Mouse (Mus musculus): ENCODE measurements around the gene Olfr564. TPM values are rescaled to one million over a fixed set of nuclear protein-coding genes. Genes with fewer than 3 reads are reported as not detected.

The Olfr564 gene
- polyA plus RNA-seq (2015; fragmentation: Nextera tagmentation; extraction: Ambion mirVana), result not detected in 2 replicates

DNA sequence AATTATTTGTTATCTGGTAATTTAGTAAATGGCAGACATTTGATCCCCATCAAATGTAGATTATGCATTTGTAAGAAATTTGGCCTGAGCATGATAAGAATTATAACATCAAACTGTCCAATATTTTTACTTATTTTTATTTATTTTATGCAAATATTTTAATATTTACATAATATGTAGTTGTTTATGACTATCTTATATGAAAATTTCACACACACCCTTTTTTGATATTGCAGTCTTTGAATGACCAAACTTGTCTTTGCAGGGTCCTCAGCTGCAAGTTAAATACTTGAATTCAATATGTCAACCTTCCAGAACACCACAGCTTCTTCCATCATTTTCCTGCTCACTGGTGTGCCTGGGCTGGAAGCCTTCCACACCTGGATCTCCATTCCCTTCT lies at the start of gene Olfr564:
Gene Olfr564, plus strand, starts transcription at position 301 of the 400 bp plus-strand sequence.
- no peaks in the 10 kb centered on the region for H3K27me3 ChIP-seq
- no peak within 1 kb of the TSS for H3K4me3 ChIP-seq (replicated peaks)
- no peaks in the 10 kb centered on the region for H3K9me3 ChIP-seq (replicated peaks)
- H3K9ac ChIP-seq, result no peak within 1 kb of the TSS
- H3K4me1 ChIP-seq, result no peaks in the 10 kb centered on the region
- no peak for ATAC-seq (replicated peaks; ENCODE audit: low FRiP score)
- H3K27ac ChIP-seq, result no peak within 1 kb of the TSS
- no peak within 1 kb of the TSS for H3K4me2 ChIP-seq
- H3K36me3 ChIP-seq, result no peaks in the 10 kb centered on the region

DNA sequence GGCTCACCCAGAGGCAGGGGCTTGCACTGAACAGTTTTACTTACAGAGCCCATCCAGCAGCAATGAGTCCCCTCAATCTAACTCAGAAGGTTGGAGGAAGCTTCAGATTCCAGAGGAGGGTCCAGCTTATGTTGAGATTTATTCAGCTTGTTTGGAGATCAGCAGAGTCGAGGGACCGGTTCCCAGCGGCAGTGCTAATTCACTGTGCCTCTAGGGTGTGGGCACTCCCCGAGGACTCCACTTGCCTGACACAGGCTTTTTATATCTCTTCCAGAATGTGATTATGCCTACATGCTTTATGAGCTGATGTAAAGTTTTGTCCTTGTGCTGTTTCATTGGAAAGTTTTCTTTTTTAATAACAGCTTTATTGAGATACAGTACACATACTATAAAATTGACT lies 44.0 kb upstream of the Olfr564 start, which contains the start of the genes Olfr560 and Olfr78:
Gene Olfr560, minus strand, starts transcription at position 101 of the 400 bp plus-strand sequence.
Gene Olfr78, minus strand, starts transcription at position 206 of the 400 bp plus-strand sequence.
- 82% methylated on average over 4 of the region's 4 CpGs for WGBS

DNA sequence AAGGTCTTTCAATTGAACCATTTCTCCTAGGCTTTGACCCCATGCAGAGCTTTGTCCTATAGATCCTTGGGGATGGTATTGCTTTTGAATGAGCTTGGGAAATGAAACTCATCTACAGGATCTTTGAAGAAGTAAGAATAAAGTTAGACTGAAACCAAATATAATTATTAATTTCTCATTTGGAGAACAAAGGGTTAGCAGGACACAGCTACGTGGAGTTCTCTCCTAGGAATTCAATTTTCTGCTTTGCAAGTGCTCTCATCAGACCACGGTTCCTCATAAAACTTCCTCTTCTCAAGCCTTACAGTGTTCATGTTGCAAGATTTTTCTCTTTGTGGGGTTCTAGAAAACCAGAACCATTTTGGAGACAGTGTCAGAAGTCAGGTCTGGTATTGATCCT lies 32.4 kb upstream of the Olfr564 start, which contains the start of gene Olfr561:
Gene Olfr561, plus strand, starts transcription at position 301 of the 400 bp plus-strand sequence.
- no peaks in the 10 kb centered on the region for H3K27me3 ChIP-seq
- ATAC-seq (replicated peaks; ENCODE audit: low FRiP score), result no peak
- H3K4me2 ChIP-seq, result no peak within 1 kb of the TSS
- 68% methylated on average over 2 of the region's 2 CpGs for WGBS
- H3K4me1 ChIP-seq, result no peaks in the 10 kb centered on the region
- H3K9ac ChIP-seq, result no peak within 1 kb of the TSS
- no peak within 1 kb of the TSS for H3K27ac ChIP-seq
- no peak within 1 kb of the TSS for H3K4me3 ChIP-seq (replicated peaks)
- H3K9me3 ChIP-seq (replicated peaks), result no peaks in the 10 kb centered on the region
- H3K36me3 ChIP-seq, result no peaks in the 10 kb centered on the region

More for the DNA sequence above, 44.0 kb upstream of the Olfr564 start, which contains the start of the genes Olfr560 and Olfr78:
- ATAC-seq (replicated peaks; ENCODE audit: low FRiP score), result no peak
- Histone ChIP-seq H3K27ac (no peak within 1 kb of the TSS), H3K4me2 (no peak within 1 kb of the TSS), H3K4me1 (no peaks in the 10 kb centered on the region), H3K27me3 (no peaks in the 10 kb centered on the region), H3K9me3 (replicated peaks) (no peaks in the 10 kb centered on the region), H3K9ac (no peak within 1 kb of the TSS), H3K4me3 (replicated peaks) (no peak within 1 kb of the TSS), H3K36me3 (no peaks in the 10 kb centered on the region)

Other genes starting within 250 kb of the Olfr564 start
- 0.17 and 0.44 TPM in 2 replicates for gene Trim21, start 238.0 kb upstream of the Olfr564 start, polyA plus RNA-seq (2015; fragmentation: Nextera tagmentation; extraction: Ambion mirVana)
- gene Olfr550, start 232.0 kb upstream of the Olfr564 start, polyA plus RNA-seq (2015; fragmentation: Nextera tagmentation; extraction: Ambion mirVana), result not detected in 2 replicates
- not detected in 2 replicates for gene Olfr551, start 211.6 kb upstream of the Olfr564 start, polyA plus RNA-seq (2015; fragmentation: Nextera tagmentation; extraction: Ambion mirVana)
- not detected in 2 replicates for gene Olfr552, start 205.7 kb upstream of the Olfr564 start, polyA plus RNA-seq (2015; fragmentation: Nextera tagmentation; extraction: Ambion mirVana)
- gene Olfr553, start 185.3 kb upstream of the Olfr564 start, polyA plus RNA-seq (2015; fragmentation: Nextera tagmentation; extraction: Ambion mirVana), result not detected in 2 replicates
- not detected in 2 replicates for gene Olfr554, start 165.0 kb upstream of the Olfr564 start, polyA plus RNA-seq (2015; fragmentation: Nextera tagmentation; extraction: Ambion mirVana)
- not detected in 2 replicates for gene Olfr555, start 144.7 kb upstream of the Olfr564 start, polyA plus RNA-seq (2015; fragmentation: Nextera tagmentation; extraction: Ambion mirVana)
- gene Olfr556, start 138.6 kb upstream of the Olfr564 start, polyA plus RNA-seq (2015; fragmentation: Nextera tagmentation; extraction: Ambion mirVana), result not detected in 2 replicates
- 13.0 and 15.5 TPM in 2 replicates for gene Trim68, start 116.2 kb upstream of the Olfr564 start, polyA plus RNA-seq (2015; fragmentation: Nextera tagmentation; extraction: Ambion mirVana)
- gene Olfr557, start 107.6 kb upstream of the Olfr564 start, polyA plus RNA-seq (2015; fragmentation: Nextera tagmentation; extraction: Ambion mirVana), result not detected in 2 replicates
- 0.78 and 0.81 TPM in 2 replicates for gene Olfr558, start 101.3 kb upstream of the Olfr564 start, polyA plus RNA-seq (2015; fragmentation: Nextera tagmentation; extraction: Ambion mirVana)
- gene Olfr33, start 84.4 kb upstream of the Olfr564 start, polyA plus RNA-seq (2015; fragmentation: Nextera tagmentation; extraction: Ambion mirVana), result not detected in 2 replicates
- not detected in 2 replicates for gene Olfr559, start 76.0 kb upstream of the Olfr564 start, polyA plus RNA-seq (2015; fragmentation: Nextera tagmentation; extraction: Ambion mirVana)
- not detected in 2 replicates for gene Olfr560, start 44.1 kb upstream of the Olfr564 start, polyA plus RNA-seq (2015; fragmentation: Nextera tagmentation; extraction: Ambion mirVana)
- gene Olfr78, start 44.0 kb upstream of the Olfr564 start, polyA plus RNA-seq (2015; fragmentation: Nextera tagmentation; extraction: Ambion mirVana), result 0.27 and 0.48 TPM in 2 replicates
- gene Olfr561, start 32.3 kb upstream of the Olfr564 start, polyA plus RNA-seq (2015; fragmentation: Nextera tagmentation; extraction: Ambion mirVana), result not detected in 2 replicates
- gene Olfr566, start 55.3 kb downstream of the Olfr564 start, polyA plus RNA-seq (2015; fragmentation: Nextera tagmentation; extraction: Ambion mirVana), result not detected in 2 replicates
- not detected in 2 replicates for gene Olfr568, start 73.6 kb downstream of the Olfr564 start, polyA plus RNA-seq (2015; fragmentation: Nextera tagmentation; extraction: Ambion mirVana)
- not detected in 2 replicates for gene Olfr569, start 87.4 kb downstream of the Olfr564 start, polyA plus RNA-seq (2015; fragmentation: Nextera tagmentation; extraction: Ambion mirVana)
- not detected in 2 replicates for gene Olfr570, start 91.1 kb downstream of the Olfr564 start, polyA plus RNA-seq (2015; fragmentation: Nextera tagmentation; extraction: Ambion mirVana)
- gene Olfr571, start 114.1 kb downstream of the Olfr564 start, polyA plus RNA-seq (2015; fragmentation: Nextera tagmentation; extraction: Ambion mirVana), result not detected in 2 replicates
- not detected in 2 replicates for gene Olfr572, start 120.9 kb downstream of the Olfr564 start, polyA plus RNA-seq (2015; fragmentation: Nextera tagmentation; extraction: Ambion mirVana)
- not detected in 2 replicates for gene Olfr573-ps1, start 139.1 kb downstream of the Olfr564 start, polyA plus RNA-seq (2015; fragmentation: Nextera tagmentation; extraction: Ambion mirVana)
- gene Olfr574, start 145.0 kb downstream of the Olfr564 start, polyA plus RNA-seq (2015; fragmentation: Nextera tagmentation; extraction: Ambion mirVana), result not detected in 2 replicates
- gene Olfr575, start 155.3 kb downstream of the Olfr564 start, polyA plus RNA-seq (2015; fragmentation: Nextera tagmentation; extraction: Ambion mirVana), result not detected in 2 replicates
- gene Olfr576, start 159.2 kb downstream of the Olfr564 start, polyA plus RNA-seq (2015; fragmentation: Nextera tagmentation; extraction: Ambion mirVana), result not detected in 2 replicates
- gene Olfr577, start 172.5 kb downstream of the Olfr564 start, polyA plus RNA-seq (2015; fragmentation: Nextera tagmentation; extraction: Ambion mirVana), result not detected in 2 replicates
- gene Olfr578, start 185.8 kb downstream of the Olfr564 start, polyA plus RNA-seq (2015; fragmentation: Nextera tagmentation; extraction: Ambion mirVana), result not detected in 2 replicates
- not detected in 2 replicates for gene Olfr582, start 234.5 kb downstream of the Olfr564 start, polyA plus RNA-seq (2015; fragmentation: Nextera tagmentation; extraction: Ambion mirVana)
- not detected in 2 replicates for gene Olfr583, start 247.8 kb downstream of the Olfr564 start, polyA plus RNA-seq (2015; fragmentation: Nextera tagmentation; extraction: Ambion mirVana)

All from kidney, embryonic 15.5 days (tissue).